Mouse (Mus musculus) brain, embryonic 14.5 days (tissue): ENCODE results near the gene Msl1.

ENCODE experiments used
- CTCF ChIP-seq: fragments of 200-500 bp; IDR thresholded peaks from 2 replicates; pipeline ENCODE4 v1.5.1; 2012; ENCODE audit warnings: inconsistent platforms, mild to moderate bottlenecking, moderate library complexity, borderline replicate concordance; ENCODE audit not compliant: insufficient read depth, insufficient read length; ENCODE audit errors: extremely low read depth
- POLR2A ChIP-seq: fragments of 200-500 bp; IDR thresholded peaks from 2 replicates; pipeline ENCODE4 v1.6.1; 2012; ENCODE audit warnings: mild to moderate bottlenecking, inconsistent platforms, borderline replicate concordance; ENCODE audit not compliant: poor library complexity, insufficient read depth, insufficient read length, severe bottlenecking; ENCODE audit errors: extremely low read depth

DNA sequence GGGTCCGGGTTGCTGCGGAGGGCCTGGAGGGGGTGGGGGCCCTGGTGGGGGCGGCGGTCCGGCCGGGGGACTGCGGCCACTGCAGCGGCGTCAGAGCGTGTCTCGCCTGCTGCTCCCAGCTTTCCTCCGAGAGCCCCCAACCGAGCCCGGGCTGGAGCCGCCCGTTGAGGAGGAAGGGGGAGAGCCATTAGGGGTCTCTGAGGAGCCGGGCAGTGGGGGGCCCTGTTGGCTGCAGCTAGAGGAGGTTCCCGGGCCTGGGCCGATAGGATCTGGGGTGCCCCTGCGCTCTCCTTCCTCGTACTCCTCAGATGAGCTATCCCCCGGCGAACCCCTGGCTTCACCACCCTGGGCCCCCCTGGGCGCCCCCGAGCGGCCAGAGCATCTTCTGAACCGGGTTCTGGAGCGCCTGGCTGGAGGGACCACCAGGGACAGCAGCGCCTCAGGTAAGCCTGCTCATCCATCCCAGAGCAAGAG lies 42.0 kb downstream of the Msl1 start:
- no peak for TF ChIP-seq CTCF
- no peak for TF ChIP-seq POLR2A
